In genomic region chr10:63282417-63282816, GRCm38 (mm10) we compare ENCODE assay signal across 14 mouse cellular contexts.
"Had no signal": no experiment of that assay in that cellular context is flagged by ENCODE, and none has a peak within 500 bp of the region (broad histone marks: within the 10 kb centered on the region; RNA-seq: fewer than 3 reads in every experiment).

No protein-coding gene starts in this region.

- H3K4me2 ChIP-seq: intestine, embryonic 15.5 days; limb, embryonic 13.5 days; midbrain, embryonic 12.5 days had no signal

- H3K27me3 ChIP-seq: intestine, embryonic 15.5 days; limb, embryonic 13.5 days; megakaryocyte, embryonic 14.5 days; midbrain, embryonic 12.5 days had no signal

- H3K36me3 ChIP-seq: intestine, embryonic 15.5 days had no signal

- H3K9ac ChIP-seq: intestine, embryonic 15.5 days; limb, embryonic 13.5 days; midbrain, embryonic 12.5 days had no signal

- H3K9me3 ChIP-seq: intestine, embryonic 15.5 days; limb, embryonic 13.5 days; megakaryocyte, embryonic 14.5 days; midbrain, embryonic 12.5 days had no signal

- DNase-seq: layer of hippocampus, adult 9-11 months; layer of hippocampus, postnatal 36 days; left cerebral cortex, postnatal 4 days; lung, adult 18-20 months; lung, postnatal 36 days; retina, postnatal 1 day; right cerebral cortex, postnatal 4 days; spleen, adult 18-20 months; thymus, adult 18-20 months; thymus, postnatal 14 days had no signal

- H3K4me1 ChIP-seq: intestine, embryonic 15.5 days; limb, embryonic 13.5 days; midbrain, embryonic 12.5 days had no signal

- H3K4me3 ChIP-seq: intestine, embryonic 15.5 days; limb, embryonic 13.5 days; midbrain, embryonic 12.5 days had no signal

- H3K27ac ChIP-seq: intestine, embryonic 15.5 days; limb, embryonic 13.5 days; midbrain, embryonic 12.5 days had no signal

- ATAC-seq: intestine, embryonic 15.5 days had no signal
